Mouse (Mus musculus): ENCODE measurements around the gene Slc41a3. TPM values are rescaled to one million over a fixed set of nuclear protein-coding genes. Genes with fewer than 3 reads are reported as not detected.
A peak's percentile ranks its signal among the peaks of the same experiment; 100 is the strongest.

Slc41a3 gene
- polyA plus RNA-seq (2014; fragmentation: Nextera tagmentation; extraction: Ambion mirVana), result 4.7 and 5.3 TPM in 2 replicates

- H3K27me3 ChIP-seq (ENCODE audit: control insufficient read depth, insufficient read depth, low read length), result no peaks in the 10 kb centered on the region
- H3K4me1 ChIP-seq (ENCODE audit: control insufficient read depth, insufficient read depth, low read length), result 0 out of 2 replicates have a peak, but pooled peaks cover 3% of the 10 kb centered on the region
- peak within 1 kb of the TSS; percentile 63 for H3K9ac ChIP-seq (replicated peaks; ENCODE audit: low read length)
- H3K4me3 ChIP-seq (replicated peaks; ENCODE audit: low read depth, low read length), result peak within 1 kb of the TSS; percentile 51
- H3K36me3 ChIP-seq (ENCODE audit: control insufficient read depth, insufficient read depth, low read length), result no peaks in the 10 kb centered on the region
- no peaks in the 10 kb centered on the region for H3K9me3 ChIP-seq (ENCODE audit: control insufficient read depth, low read length)
- 1% methylated on average over 49 of the region's 49 CpGs for WGBS
- no peak within 1 kb of the TSS for H3K27ac ChIP-seq (replicated peaks; ENCODE audit: low read depth, low read length)
- H3K4me2 ChIP-seq (ENCODE audit: low read length), result peak within 1 kb of the TSS; percentile 75
- peak; percentile 89 for DNase-seq
- peak; percentile 90 for ATAC-seq (ENCODE audit: low FRiP score, low TSS enrichment)
Measured at GRCm38 (mm10) chr6:90604533-90605297, at the start of gene Slc41a3. Gene Slc41a3 (plus strand): TSS chr6:90604725.

DNA sequence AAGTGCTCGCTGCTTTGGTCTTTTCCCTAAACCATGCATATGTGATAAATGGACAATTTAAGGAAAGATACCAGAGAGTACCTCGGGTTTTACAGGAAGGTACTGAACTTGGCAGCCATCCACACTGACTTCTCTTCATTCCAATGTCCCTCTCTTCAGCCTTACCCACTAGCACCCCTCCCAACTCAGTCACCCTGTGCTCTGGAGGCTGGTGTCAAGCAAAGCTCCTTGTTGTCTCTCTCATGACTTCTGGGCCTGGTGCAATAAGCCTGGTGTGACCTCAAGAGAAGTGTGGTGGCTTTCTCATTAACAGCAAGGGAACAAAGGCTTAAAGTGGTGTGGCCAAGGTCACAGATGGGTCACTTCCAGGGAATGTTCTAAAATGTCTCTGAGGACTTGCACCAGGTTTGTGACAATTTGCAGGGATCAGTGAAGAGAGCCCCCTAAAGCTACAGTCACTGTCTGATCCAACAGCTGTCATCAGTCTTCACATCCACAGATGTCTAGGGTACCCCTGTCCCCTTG, 47.9 kb upstream of the Slc41a3 start:
- no peaks in the 10 kb centered on the region for H3K36me3 ChIP-seq (ENCODE audit: control insufficient read depth, insufficient read depth, low read length)
- H3K27me3 ChIP-seq (ENCODE audit: control insufficient read depth, insufficient read depth, low read length), result no peaks in the 10 kb centered on the region
- H3K27ac ChIP-seq (replicated peaks; ENCODE audit: low read depth, low read length), result no peak overlapping the region
- ATAC-seq (ENCODE audit: low FRiP score, low TSS enrichment) (no peak), DNase-seq (no peak)
- H3K4me3 ChIP-seq (replicated peaks; ENCODE audit: low read depth, low read length), result no peak overlapping the region
- H3K9ac ChIP-seq (replicated peaks; ENCODE audit: low read length), result no peak overlapping the region
- 83% methylated on average over 2 of the region's 2 CpGs for WGBS
- no peak overlapping the region for H3K4me2 ChIP-seq (ENCODE audit: low read length)
- no peaks in the 10 kb centered on the region for H3K9me3 ChIP-seq (ENCODE audit: control insufficient read depth, low read length)
- H3K4me1 ChIP-seq (ENCODE audit: control insufficient read depth, insufficient read depth, low read length), result peaks cover 7% of the 10 kb centered on the region

GRCm38 (mm10) chr6:90557077-90557476, 47.4 kb upstream of the Slc41a3 start:
- Histone ChIP-seq H3K36me3 (ENCODE audit: control insufficient read depth, insufficient read depth, low read length) (no peaks in the 10 kb centered on the region), H3K9ac (replicated peaks; ENCODE audit: low read length) (no peak overlapping the region), H3K27me3 (ENCODE audit: control insufficient read depth, insufficient read depth, low read length) (no peaks in the 10 kb centered on the region), H3K27ac (replicated peaks; ENCODE audit: low read depth, low read length) (no peak overlapping the region), H3K4me1 (ENCODE audit: control insufficient read depth, insufficient read depth, low read length) (peaks cover 8% of the 10 kb centered on the region), H3K4me3 (replicated peaks; ENCODE audit: low read depth, low read length) (no peak overlapping the region), H3K9me3 (ENCODE audit: control insufficient read depth, low read length) (no peaks in the 10 kb centered on the region), H3K4me2 (ENCODE audit: low read length) (no peak overlapping the region)
- no peak for DNase-seq
- ATAC-seq (ENCODE audit: low FRiP score, low TSS enrichment), result no peak
- WGBS, result 91% methylated on average over 7 of the region's 7 CpGs

GRCm38 (mm10) chr6:90557829-90558693, 46.5 kb upstream of the Slc41a3 start:
- Histone ChIP-seq H3K4me1 (ENCODE audit: control insufficient read depth, insufficient read depth, low read length) (peaks cover 8% of the 10 kb centered on the region), H3K36me3 (ENCODE audit: control insufficient read depth, insufficient read depth, low read length) (no peaks in the 10 kb centered on the region), H3K27ac (replicated peaks; ENCODE audit: low read depth, low read length) (no peak overlapping the region), H3K4me2 (ENCODE audit: low read length) (no peak overlapping the region), H3K9ac (replicated peaks; ENCODE audit: low read length) (no peak overlapping the region), H3K27me3 (ENCODE audit: control insufficient read depth, insufficient read depth, low read length) (no peaks in the 10 kb centered on the region), H3K4me3 (replicated peaks; ENCODE audit: low read depth, low read length) (no peak overlapping the region), H3K9me3 (ENCODE audit: control insufficient read depth, low read length) (no peaks in the 10 kb centered on the region)
- DNase-seq (no peak), ATAC-seq (ENCODE audit: low FRiP score, low TSS enrichment) (no peak)
- WGBS, result 88% methylated on average over 6 of the region's 6 CpGs

- DNase-seq (no peak), ATAC-seq (ENCODE audit: low FRiP score, low TSS enrichment) (no peak)
- H3K4me2 ChIP-seq (ENCODE audit: low read length), result no peak overlapping the region
- no peak overlapping the region for H3K4me3 ChIP-seq (replicated peaks; ENCODE audit: low read depth, low read length)
- no peak overlapping the region for H3K9ac ChIP-seq (replicated peaks; ENCODE audit: low read length)
- WGBS, result 88% methylated on average over 3 of the region's 3 CpGs
- peak overlapping the region; percentile 46; the same call in 1 of the 2 replicates for H3K27ac ChIP-seq (replicated peaks; ENCODE audit: low read depth, low read length)
- H3K9me3 ChIP-seq (ENCODE audit: control insufficient read depth, low read length), result no peaks in the 10 kb centered on the region
- H3K27me3 ChIP-seq (ENCODE audit: control insufficient read depth, insufficient read depth, low read length), result no peaks in the 10 kb centered on the region
- H3K4me1 ChIP-seq (ENCODE audit: control insufficient read depth, insufficient read depth, low read length), result peaks cover 14% of the 10 kb centered on the region
- no peaks in the 10 kb centered on the region for H3K36me3 ChIP-seq (ENCODE audit: control insufficient read depth, insufficient read depth, low read length)
Measured at GRCm38 (mm10) chr6:90560390-90561058, 44.0 kb upstream of the Slc41a3 start.

GRCm38 (mm10) chr6:90561234-90561781, 43.2 kb upstream of the Slc41a3 start:
- WGBS, result 25% methylated on average over 2 of the region's 2 CpGs
- H3K27me3 ChIP-seq (ENCODE audit: control insufficient read depth, insufficient read depth, low read length), result no peaks in the 10 kb centered on the region
- H3K9me3 ChIP-seq (ENCODE audit: control insufficient read depth, low read length), result no peaks in the 10 kb centered on the region
- peak; percentile 67 for DNase-seq
- H3K36me3 ChIP-seq (ENCODE audit: control insufficient read depth, insufficient read depth, low read length), result no peaks in the 10 kb centered on the region
- no peak overlapping the region for H3K9ac ChIP-seq (replicated peaks; ENCODE audit: low read length)
- ATAC-seq (ENCODE audit: low FRiP score, low TSS enrichment), result peak; percentile 58; the same call in 1 of the 2 replicates
- H3K4me2 ChIP-seq (ENCODE audit: low read length), result no peak overlapping the region
- peak overlapping the region; percentile 46 for H3K27ac ChIP-seq (replicated peaks; ENCODE audit: low read depth, low read length)
- peaks cover 16% of the 10 kb centered on the region for H3K4me1 ChIP-seq (ENCODE audit: control insufficient read depth, insufficient read depth, low read length)
- no peak overlapping the region for H3K4me3 ChIP-seq (replicated peaks; ENCODE audit: low read depth, low read length)

DNA sequence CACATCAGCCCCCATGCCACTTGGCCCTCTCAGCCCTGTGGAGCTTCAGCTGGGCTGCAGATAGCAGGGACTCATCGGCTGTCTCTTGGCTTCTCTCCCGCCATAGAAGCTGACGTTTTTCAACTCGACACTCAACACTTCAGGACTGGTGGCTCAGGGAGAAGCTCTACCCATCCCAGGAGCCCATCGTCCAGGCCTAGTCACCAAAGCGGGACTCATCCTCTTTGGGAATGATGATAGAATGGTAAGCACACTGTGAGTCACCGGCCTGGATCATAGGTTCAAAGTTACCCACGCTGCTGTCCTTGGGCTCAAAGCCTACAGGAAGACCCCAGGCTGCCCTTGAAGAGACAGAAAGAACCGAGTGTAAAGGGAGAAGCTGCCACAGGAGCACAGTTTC, 40.3 kb upstream of the Slc41a3 start:
- Histone ChIP-seq H3K36me3 (ENCODE audit: control insufficient read depth, insufficient read depth, low read length) (no peaks in the 10 kb centered on the region), H3K4me2 (ENCODE audit: low read length) (no peak overlapping the region), H3K27ac (replicated peaks; ENCODE audit: low read depth, low read length) (no peak overlapping the region), H3K9ac (replicated peaks; ENCODE audit: low read length) (no peak overlapping the region), H3K27me3 (ENCODE audit: control insufficient read depth, insufficient read depth, low read length) (no peaks in the 10 kb centered on the region), H3K4me1 (ENCODE audit: control insufficient read depth, insufficient read depth, low read length) (peaks cover 19% of the 10 kb centered on the region), H3K9me3 (ENCODE audit: control insufficient read depth, low read length) (no peaks in the 10 kb centered on the region), H3K4me3 (replicated peaks; ENCODE audit: low read depth, low read length) (no peak overlapping the region)
- DNase-seq (no peak), ATAC-seq (ENCODE audit: low FRiP score, low TSS enrichment) (no peak)
- WGBS, result 89% methylated on average over 9 of the region's 9 CpGs

Data from midbrain, embryonic 14.5 days (tissue).